Mouse (Mus musculus): ENCODE measurements at regions not wholly inside any gene's neighbourhood (a gene's known extent, or its start where the extent isn't known, plus 50 kb on each side); places are given as distances from the start of the nearest gene placed in this dataset.

DNA sequence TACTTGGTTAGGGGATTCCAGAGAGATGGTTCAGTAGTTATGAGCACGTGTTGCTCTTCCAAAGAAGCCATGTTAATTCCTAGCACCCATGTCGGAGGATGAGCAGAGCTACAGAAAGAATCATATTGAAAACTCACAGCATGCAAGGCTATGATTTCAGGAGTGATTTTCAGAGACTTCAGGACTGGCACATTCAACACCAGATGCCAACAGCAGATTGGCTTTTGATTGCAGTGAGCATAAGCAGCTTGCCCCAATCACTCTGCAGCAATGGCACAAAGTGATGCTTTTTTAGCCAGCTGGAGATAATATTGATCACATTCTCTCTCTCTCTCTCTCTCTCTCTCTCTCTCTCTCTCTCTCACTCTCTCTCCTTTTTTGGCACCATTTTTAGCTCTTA lies 166.6 kb upstream of the Chrm3 start:
- DNase-seq (ENCODE audit: low spot score), result no peak

- DNase-seq (ENCODE audit: low spot score), result no peak
These were observed 166.0 kb upstream of the Chrm3 start for GRCm38 (mm10) chr13:10526470-10527207.

GRCm38 (mm10) chr13:10504211-10504610 lies 143.6 kb upstream of the Chrm3 start:
- no peak for DNase-seq (ENCODE audit: low spot score)

GRCm38 (mm10) chr13:10455323-10455722 lies 94.7 kb upstream of the Chrm3 start:
- DNase-seq (ENCODE audit: low spot score), result no peak

GRCm38 (mm10) chr13:10454667-10455066 lies 94.0 kb upstream of the Chrm3 start:
- no peak for DNase-seq (ENCODE audit: low spot score)

GRCm38 (mm10) chr13:10451057-10451456 lies 90.4 kb upstream of the Chrm3 start:
- peak; percentile 9 for DNase-seq (ENCODE audit: low spot score)

GRCm38 (mm10) chr13:10449502-10449901 lies 88.9 kb upstream of the Chrm3 start:
- DNase-seq (ENCODE audit: low spot score), result no peak

- no peak for DNase-seq (ENCODE audit: low spot score)
These were observed 87.2 kb upstream of the Chrm3 start for GRCm38 (mm10) chr13:10447806-10448205.

DNA sequence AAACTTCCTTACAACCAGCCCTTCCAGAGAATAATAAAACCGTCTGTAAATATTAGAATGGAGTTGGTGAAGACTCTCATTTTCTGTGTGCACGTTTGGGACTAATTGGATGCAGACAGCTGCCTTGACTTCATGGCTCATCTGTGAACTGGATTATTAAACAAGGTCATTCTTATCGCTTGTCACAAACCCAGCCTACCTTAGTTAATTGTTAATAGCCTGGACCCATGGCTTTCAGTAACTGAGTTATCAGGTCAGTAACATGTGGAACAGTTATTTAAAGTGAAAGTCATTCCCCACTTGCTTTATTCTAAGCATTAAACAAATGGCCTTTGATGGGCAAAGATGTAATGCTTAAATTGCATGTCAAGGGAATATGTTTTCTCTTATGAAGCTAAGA lies 85.0 kb upstream of the Chrm3 start:
- DNase-seq (ENCODE audit: low spot score), result no peak

Measured in embryo, embryonic 10.5 days (tissue).